Mouse (Mus musculus) megakaryocyte-erythroid progenitor cell, adult 5-6 weeks (primary cell): ENCODE measurements around the gene Atoh7. TPM values are rescaled to one million over a fixed set of nuclear protein-coding genes. Genes with fewer than 3 reads are reported as not detected.
"Not testable (repeated sequence)": the region's sequence is repeated elsewhere in the genome, so short reads cannot be mapped to it uniquely, and the experiment has no call there.

ENCODE experiments used
- ATAC-seq: replicated peaks from 2 replicates; pipeline ENCODE4 v1.8.0; 2016; ENCODE audit warnings: mild to moderate bottlenecking, inconsistent platforms; ENCODE audit not compliant: severe bottlenecking, poor library complexity, low FRiP score, low TSS enrichment
- total RNA-seq, 2 experiments: library from RNA; stranded (forward) in 1 of 2; stranded (reverse) in 1 of 2; fragments of 200-1000, 215-1000 nt in 1 of 2; fragments of >200 nt in 1 of 2; fragmentation: Nextera tagmentation in 1 of 2; gene quantifications; 2 replicates each; pipeline ENCODE4 v1.2.3; 2014 to 2017

The Atoh7 gene
- total RNA-seq (2014; fragmentation: Nextera tagmentation) (not detected in 2 replicates), total RNA-seq (2017) (not detected in 2 replicates)

DNA sequence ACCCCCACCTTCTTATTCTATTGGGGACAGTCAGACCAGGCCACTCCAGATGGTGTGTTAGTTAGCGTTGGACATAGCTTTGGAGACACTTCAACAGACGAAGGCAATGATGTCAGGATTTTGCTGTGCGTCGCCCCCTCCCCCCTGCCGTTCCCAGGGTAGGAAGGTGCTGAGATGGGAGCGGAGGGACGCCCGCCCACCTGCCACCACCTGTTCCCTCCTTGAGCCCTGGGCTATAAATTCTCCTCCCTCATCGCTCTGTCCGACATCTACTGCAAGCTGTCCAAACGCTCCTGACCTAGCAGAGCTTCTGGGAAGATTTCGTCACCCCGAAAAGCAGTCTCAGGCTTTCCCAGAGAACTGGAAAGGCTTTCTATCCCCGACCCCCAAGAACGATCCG, at the start of gene Atoh7:
Atoh7 (plus strand) TSS at position 131 of the 400 bp plus-strand sequence.
- no peak for ATAC-seq

DNA sequence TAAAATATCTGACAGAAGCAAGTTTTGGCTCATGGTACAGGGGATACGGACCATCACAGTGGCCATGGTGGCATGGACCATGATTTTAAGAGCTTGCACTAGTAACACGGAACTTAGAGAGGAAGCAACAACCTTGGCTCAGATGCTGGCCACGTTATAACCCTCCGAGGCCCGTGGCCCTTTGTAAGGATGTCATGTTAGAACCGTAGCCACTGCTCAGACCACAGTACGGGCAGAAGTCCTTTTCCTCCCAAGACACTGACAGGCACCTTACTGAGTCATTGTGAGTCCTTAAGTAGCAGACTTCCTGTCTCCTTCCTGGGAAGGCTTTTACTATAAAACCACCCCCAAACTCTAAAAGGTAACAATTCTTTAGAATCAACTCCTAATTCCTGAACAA, 48.2 kb upstream of the Atoh7 start:
- ATAC-seq, result no peak

- ATAC-seq, result no peak
These were observed 47.4 kb upstream of the Atoh7 start for GRCm38 (mm10) chr10:63052011-63052410.

DNA sequence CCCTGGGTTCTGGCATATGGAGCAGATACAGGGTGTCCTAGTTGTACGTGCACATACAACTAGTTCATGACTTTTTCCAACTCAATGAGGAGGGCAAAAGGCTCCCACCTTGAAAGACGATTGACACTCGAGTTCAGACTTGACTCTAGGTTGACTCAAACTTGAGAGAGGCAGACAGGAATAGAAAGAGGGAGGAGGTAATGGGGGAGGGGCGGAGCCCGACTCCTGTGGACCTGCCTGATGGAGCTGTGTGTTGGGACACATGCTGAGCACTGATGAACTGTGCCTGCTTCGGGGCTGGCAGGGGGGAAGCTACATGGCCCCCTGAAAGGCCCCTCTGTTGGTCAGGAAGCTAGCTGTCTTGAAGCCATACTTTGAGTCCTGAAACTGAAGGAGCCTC, 46.4 kb upstream of the Atoh7 start:
- no peak for ATAC-seq

DNA sequence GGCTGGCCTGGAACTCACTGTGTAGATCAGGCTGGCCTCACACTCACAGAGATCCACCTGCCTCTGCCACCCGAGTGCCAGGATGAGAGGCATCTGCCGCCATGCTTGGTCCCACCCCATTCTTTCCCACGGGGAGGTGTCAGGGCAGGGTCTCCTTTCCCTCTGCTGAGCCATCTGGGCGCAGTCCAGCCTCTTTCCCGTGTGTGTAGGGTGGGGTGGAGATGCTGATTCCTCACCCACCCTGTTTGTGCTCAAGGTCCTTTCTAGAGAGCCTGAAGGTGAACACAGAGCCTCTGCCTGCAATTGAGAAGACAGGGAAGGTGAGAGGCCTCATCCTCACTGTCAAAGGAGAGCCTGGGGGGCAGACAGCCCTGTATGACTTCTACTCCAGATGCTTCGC, 45.4 kb upstream of the Atoh7 start:
- not testable (repeated sequence) for ATAC-seq

- no peak for ATAC-seq
These were observed 44.9 kb upstream of the Atoh7 start for GRCm38 (mm10) chr10:63054586-63054985.

DNA sequence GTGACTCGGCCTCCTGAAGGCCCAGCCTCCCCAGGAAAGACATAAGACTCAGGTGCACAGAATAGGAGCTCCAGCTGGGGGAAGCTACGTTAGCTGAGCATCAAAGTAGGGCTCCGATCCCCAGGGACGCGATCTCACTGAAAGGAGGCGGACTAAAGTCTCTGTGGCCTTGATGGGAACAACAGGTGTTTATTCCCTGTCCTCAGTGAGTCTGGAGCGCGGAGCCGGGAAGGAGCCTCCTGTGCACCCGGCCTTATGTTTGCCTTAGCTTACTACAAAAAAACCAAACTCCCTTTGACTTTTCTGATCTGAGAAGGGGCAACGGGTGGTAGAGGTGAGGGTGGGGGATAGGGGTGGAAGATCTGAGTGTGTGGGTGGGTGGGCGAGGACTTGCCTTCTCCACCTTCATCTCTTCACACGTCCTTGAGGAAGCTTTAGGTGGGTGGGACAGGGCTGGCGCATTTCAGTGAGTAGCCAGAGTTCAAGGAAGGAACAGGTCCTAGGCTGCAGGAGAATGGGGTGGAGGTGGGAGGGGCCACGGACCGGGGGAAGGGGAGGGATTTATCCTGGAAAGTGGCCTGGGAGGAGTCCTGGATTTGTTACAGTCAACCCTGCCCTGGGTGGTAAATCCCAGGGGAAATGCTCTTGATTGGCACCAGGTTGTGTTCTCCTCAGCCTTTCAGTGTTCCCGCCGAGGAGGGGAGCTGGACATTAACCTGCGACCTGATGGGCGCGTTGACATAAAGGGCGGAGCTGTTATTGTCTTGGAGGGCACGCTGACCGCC, 42.3 kb upstream of the Atoh7 start:
- ATAC-seq, result no peak

- no peak for ATAC-seq
These were observed 39.6 kb upstream of the Atoh7 start, which contains the start of gene Pbld1 for GRCm38 (mm10) chr10:63059862-63060261. Gene Pbld1 (plus strand): TSS chr10:63060162.

- 0 out of 2 replicates have a peak, but pooled peaks have one; percentile 33 for ATAC-seq
These were observed 39.0 kb upstream of the Atoh7 start for GRCm38 (mm10) chr10:63060406-63060805.

GRCm38 (mm10) chr10:63061266-63061665, 38.2 kb upstream of the Atoh7 start:
- ATAC-seq, result no peak

- no peak for ATAC-seq
These were observed 36.8 kb upstream of the Atoh7 start for GRCm38 (mm10) chr10:63062696-63063095.

- no peak for ATAC-seq
These were observed 36.1 kb upstream of the Atoh7 start for GRCm38 (mm10) chr10:63063365-63063764.

DNA sequence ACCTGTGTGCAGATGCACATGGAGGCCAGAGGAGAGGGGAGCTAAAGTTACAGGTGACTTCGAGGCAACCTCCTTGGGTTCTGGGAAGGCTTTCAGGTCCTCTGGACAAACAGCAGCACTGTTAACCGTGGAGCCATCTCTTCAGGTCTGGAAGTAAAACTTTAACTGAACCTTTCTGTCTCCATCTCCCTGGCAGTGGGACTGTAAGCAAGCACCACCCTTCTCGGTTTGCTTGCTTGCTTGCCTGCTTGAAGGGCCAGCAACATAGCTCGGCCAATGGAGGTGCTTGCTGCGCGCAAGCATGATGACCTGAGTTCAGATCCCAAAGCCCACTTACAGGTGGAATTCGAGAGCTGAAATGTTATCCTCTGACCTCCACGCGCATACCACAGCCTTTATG, 34.9 kb upstream of the Atoh7 start:
- ATAC-seq, result no peak

GRCm38 (mm10) chr10:63065561-63065960, 33.9 kb upstream of the Atoh7 start:
- ATAC-seq, result no peak

DNA sequence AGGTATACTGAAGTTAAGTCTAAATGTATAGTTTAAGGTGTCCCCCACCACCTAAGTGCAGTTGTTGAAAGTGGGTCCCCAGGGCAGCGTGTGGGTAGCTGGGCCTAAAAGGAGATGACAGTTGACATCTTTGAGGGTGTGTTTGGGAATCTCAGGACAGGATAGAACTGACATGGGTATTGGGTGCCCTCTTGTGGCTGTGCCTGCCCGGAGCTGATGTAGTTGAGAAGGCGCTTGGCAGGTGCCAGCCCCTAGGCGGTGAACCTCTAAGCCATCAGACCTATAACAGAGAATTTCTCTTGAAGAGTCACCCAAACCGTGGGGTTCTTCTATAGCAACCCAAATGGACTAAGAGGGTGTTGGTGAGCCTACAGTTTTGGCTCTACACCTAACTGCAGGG, 33.5 kb upstream of the Atoh7 start:
- ATAC-seq, result peak; percentile 83

DNA sequence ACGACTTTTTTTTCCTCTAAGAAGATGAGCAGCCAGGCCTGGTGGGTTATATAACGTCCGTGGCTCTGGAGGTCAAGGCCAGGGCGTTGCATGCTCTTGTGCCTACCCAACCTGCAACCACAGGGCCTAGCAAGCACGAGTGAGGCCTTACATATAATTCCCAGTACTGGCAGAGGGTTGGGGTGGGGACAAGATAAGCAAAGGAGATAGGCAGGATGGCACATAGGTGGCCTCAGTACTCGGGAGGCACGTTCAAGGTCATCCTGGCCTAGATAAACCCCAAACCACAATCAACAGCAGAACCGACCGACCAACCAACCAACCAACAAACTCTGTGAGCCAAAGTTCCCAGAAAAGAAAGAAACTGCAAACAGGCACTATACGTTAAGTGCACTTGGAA, 13.1 kb upstream of the Atoh7 start:
- peak; percentile 79 for ATAC-seq

- no peak for ATAC-seq
These were observed 10.2 kb upstream of the Atoh7 start for GRCm38 (mm10) chr10:63089103-63089757.

DNA sequence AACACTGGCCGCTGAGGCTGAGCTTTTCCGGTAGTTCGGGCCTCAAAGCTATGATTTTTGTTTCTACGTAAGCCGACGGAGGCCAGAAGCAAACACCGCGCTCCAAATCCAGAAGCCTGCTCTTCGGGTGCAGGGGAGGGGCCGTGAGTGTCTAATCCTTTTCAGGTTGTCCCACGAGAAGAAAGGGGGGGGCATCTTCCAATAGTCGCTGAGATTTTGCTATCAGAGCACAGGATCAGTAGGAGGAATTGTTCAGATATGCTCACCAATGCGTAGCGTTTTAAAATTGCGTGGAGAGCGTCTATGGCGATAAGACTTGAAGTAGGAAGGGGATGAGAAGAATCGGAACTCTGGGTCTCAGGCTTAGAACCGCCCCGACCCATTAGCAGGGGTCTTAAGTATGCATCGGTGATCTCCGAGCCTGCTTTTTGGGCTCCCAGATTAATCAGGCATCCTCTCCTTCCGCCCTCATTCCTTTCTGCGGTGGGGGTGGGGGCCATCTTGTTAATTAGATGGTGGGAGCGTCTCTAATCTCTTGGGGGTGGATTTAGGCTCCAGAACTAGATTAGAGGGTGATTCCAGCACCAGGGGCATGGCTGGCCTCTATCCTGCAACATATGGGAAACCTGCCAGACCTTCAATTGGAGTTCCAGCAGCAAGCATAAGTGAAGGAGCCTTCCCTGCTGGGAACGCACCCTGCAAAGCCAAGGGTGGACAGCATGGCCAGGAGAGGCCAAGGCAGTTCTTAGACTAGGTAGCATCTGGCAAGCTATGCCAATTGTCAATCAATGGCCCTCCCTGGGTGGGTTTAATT, 9.5 kb upstream of the Atoh7 start:
- no peak for ATAC-seq

GRCm38 (mm10) chr10:63091915-63092314, 7.5 kb upstream of the Atoh7 start:
- no peak for ATAC-seq
